Mouse (Mus musculus) gastrocnemius, postnatal 25 days (tissue): ENCODE data around the gene Csk. TPM values are rescaled to one million over a fixed set of nuclear protein-coding genes. Genes with fewer than 3 reads are reported as not detected.
A peak's percentile ranks its signal among the peaks of the same experiment; 100 is the strongest.

Experiments
- DNase-seq: peaks from one replicate; pipeline ENCODE4 v3.0.0; 2022
- long read RNA-seq, 2 experiments: library from polyadenylated mRNA; stranded (forward); transcript quantifications; one replicate each; pipeline ENCODE4 v2.0.0; 2021
- total RNA-seq, 2 experiments: library from RNA; stranded (reverse); gene quantifications; 1 replicate in 1 of 2; 2 replicates in 1 of 2; pipeline ENCODE4 v1.2.3; 2021

Gene Csk
- total RNA-seq, result 10 to 100 TPM in 1 of 2 experiments, 1 to 10 TPM in 1; 8.4 to 13.0 TPM
- long read RNA-seq, experiment 1, partial matches to known transcripts, result 2 of 6 reads
- long read RNA-seq, experiment 1, other reads (novel, unspliced or antisense), result 3 of 6 reads
- long read RNA-seq, experiment 2, partial matches to known transcripts, result 5 of 5 reads
- long read RNA-seq, experiment 2, other reads (novel, unspliced or antisense), result 0 of 5 reads

DNA sequence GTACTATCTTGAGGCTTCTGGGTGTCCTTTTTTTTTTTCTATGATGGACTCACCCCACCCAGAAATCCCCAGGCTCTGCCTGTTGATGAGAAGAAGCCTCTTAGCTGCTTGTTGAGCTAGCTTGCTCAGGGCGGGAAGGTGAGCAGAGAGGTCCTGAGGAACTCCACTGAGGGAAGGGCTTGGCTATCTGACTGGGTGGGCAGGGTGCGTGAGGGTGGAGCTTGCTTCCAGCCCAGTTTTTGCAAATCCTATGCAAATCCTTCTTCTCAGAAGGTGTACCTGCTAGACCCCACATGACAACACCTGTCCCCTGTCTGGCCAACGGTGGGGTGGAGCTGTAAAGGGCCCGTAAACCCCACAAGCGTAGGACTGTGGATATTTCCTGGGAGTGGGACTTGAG, at the start of gene Csk:
Gene Csk (minus strand): TSS at position 349 of the 400 bp plus-strand sequence.
- DNase-seq, result no peak

GRCm38 (mm10) chr9:57698466-57699150, 45.2 kb upstream of the Csk start:
- no peak for DNase-seq

GRCm38 (mm10) chr9:57697380-57697779, 43.9 kb upstream of the Csk start:
- no peak for DNase-seq

DNA sequence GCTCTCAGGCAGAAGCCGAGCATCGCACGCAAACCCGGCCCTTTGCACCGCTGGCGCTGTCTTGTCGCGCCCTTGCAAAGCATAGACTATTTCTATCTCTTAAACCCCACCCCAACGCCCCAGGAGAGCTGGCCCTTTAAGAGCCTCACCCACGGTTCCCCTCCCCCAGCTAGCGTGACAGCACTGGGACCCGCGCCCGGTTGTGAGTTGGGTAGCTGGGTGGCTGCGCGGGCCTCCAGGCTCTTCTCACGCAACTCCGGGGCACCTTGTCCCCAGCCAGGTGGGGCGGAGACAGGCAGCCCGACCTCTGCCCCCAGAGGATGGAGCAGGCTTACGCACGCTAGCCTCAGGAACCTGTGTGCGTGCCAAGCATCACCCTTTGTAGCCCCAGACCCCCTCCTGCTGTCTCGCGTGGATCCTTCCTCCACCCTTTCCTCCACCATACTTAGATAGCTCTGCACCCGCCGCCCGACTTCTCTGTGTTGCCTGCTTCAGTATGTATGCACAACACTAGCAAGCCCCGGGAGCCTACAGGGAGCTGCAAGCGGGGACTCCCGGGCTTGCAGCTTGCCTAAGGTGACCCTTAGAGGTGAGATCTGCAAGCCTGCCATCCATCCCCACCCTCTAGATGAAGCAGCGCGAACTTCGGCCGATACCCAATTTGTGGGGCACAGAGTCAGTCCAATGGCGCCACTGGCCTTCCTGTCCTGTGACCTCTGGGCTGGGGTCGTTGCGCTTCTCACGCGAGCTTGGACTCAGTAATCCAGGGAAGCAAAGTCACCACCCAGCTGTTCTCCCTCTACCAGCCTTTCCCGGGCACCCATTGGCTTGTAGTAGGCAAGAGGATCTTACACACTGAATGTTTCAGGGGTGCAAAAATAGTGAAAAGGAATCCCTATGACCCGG, 43.2 kb upstream of the Csk start:
- peak; percentile 59 for DNase-seq

DNA sequence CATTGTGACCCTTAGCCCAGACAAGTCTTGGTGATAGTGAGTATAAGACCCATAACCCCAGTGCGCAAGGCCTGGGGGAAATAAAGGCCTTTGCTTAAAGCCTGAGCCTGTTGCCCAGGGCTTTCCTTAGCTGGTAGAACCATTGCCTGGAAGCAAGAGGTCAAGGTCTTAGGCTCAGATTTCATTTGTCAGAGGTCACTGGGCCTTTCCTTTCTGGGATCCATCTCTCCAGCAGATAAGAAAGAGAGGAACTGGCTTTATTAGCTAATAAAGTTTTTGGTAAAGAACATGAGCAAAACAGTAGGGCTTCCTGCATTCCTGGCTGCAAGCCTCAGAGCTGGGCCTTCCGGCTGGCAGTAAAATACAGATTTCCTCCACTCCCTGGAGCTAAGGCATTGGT, 40.7 kb upstream of the Csk start:
- no peak for DNase-seq

GRCm38 (mm10) chr9:57688606-57689005, 35.2 kb upstream of the Csk start:
- DNase-seq, result no peak

DNA sequence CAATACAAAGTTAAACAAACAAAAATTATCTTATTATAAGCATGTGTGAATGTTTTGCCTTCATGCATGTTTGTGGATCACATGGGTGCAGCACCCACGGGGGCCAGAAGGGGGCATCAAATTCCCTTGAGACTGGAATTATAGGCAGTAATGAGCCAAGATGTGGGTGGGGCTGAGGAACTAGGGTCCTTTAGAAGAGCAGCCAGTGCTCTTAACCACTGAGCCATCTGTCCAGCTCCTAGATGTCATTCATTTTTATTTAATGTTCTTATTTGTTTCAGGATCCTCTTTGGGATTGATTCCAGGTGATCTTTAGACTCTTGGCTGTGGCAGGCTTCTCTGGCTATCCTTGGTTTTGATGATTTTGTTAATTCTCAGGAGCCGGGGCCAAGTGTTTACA, 34.7 kb upstream of the Csk start:
- DNase-seq, result no peak

GRCm38 (mm10) chr9:57687751-57688150, 34.3 kb upstream of the Csk start, which contains the start of gene Cyp1a1:
Cyp1a1 (plus strand) TSS chr9:57687928.
- no peak for DNase-seq

GRCm38 (mm10) chr9:57686011-57686410, 32.6 kb upstream of the Csk start:
- no peak for DNase-seq

DNA sequence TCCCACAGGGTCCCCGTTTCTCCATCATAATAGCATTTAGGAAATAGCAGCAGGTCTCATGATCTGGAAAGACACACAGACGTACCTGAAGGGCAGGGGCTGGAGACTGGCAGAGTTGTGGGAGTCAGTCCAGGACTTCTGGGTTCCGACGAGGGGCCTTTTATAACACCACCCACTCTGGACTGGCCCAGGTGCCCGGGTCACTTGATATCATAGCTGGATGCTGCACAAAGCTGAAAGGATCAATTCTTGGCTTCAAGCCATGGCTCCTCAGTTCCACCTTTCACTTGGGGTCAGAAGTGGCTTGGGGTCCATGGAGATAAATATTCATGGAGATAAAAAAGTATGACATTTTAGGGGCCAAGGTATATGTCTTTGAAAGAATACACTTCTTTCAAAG, 30.1 kb upstream of the Csk start, which contains the start of gene Cyp1a2:
Gene Cyp1a2 (minus strand): TSS at position 184 of the 400 bp plus-strand sequence.
- DNase-seq, result no peak

- no peak for DNase-seq
These were observed 28.0 kb upstream of the Csk start for GRCm38 (mm10) chr9:57681411-57681810.

DNA sequence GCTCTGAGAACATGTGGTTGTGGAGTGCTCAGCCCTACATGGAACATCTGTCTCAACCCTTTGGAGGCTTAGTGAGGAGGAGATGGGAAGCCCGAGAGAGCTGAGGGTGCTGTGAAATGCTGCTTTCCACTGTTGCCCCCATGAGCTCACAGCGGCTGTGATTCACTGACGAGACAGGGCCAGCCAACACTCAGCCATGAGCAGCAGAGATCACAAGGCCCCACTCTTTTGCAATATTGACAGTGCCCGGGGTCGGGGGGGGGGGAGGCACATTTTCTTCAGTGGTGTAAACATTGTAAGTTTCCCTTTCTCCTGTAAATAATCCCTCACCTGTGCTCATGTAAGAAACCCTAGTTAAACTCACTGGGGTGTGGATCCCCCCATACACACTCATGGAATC, 18.1 kb upstream of the Csk start:
- no peak for DNase-seq

GRCm38 (mm10) chr9:57671037-57671436, 17.6 kb upstream of the Csk start:
- DNase-seq, result no peak

DNA sequence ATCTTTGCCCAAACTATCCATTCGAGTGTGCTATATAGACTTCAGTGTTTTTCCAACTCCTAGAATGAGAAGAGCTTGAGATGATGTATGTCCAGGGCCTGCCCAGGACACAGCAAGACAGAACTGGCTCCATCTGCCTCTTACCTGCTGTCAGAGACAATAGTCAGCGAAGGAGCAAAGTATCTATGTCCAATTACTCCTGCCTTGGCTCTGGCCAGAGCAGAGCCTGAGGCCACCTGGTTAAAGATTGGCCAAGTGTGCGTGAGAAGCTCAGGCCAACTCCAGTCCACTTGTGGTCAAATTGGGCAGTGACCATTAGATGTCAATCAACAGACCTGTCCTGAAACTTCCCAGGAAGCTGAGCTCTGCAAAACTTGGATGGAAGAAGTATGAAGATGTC, 16.1 kb upstream of the Csk start:
- no peak for DNase-seq

GRCm38 (mm10) chr9:57668277-57668676, 14.8 kb upstream of the Csk start:
- DNase-seq, result no peak

DNA sequence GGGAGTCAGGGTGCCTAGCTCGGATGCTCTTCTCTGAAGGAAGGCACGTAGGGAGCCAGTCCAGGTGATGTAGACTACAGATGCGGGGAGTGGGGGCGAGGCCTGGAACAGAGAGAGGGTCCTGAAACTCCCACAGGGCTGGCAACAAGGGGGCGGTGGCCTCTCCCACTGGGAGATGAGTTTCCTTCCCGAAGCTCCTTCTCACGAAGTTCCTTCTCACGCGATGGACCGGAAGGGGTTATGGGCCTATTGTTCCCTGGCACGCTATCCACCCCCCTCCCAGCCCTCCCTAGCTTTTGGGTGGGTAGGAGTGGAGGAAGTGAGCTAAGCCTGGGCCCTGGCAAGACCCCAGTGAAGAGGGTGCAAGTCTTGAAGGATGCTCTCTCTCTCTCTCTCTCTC, 14.4 kb upstream of the Csk start:
- DNase-seq, result no peak

DNA sequence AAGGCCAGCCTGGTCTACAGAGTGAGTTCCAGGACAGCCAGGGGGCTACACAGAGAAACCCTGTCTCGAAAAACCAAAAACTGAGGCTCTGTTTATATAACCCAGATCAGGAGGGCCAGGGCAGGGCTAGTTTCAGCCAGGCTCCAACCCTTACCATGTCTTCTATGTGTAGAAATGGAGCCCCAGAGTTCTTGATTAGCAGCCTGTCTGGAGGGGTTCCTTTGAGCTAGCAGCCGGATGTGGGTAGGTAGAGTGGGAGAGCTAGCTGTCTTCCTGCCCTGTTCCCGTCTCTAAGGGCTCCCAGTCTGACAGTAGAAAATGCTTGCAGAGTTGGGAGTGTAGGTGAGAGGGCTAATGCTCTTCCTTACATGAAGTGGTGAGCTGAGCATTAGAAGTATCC, 13.7 kb upstream of the Csk start:
- no peak for DNase-seq

GRCm38 (mm10) chr9:57666536-57666935, 13.1 kb upstream of the Csk start:
- DNase-seq, result no peak

GRCm38 (mm10) chr9:57664616-57665015, 11.2 kb upstream of the Csk start:
- DNase-seq, result no peak

GRCm38 (mm10) chr9:57661552-57661951, 8.1 kb upstream of the Csk start:
- no peak for DNase-seq

DNA sequence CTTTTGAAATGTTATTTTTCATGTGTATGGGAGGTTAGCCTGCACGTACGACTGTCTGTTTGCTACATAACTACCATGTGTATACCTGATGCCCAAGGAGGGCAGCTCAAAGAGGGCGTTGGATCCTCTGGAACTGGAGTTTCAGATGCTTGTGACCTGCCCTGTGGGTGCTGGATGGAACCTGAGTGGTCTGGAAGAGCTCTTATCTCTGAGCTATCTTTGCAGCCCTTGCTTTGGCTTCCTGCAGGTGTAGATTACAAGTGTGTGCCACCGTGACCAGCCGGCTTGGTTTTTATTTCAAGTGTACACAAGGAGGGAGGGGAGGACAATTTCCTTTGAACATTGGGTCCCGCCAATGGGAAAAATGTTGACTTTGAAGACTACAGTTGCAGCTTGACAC, 7.1 kb upstream of the Csk start:
- DNase-seq, result no peak

GRCm38 (mm10) chr9:57659774-57660173, 6.3 kb upstream of the Csk start:
- DNase-seq, result peak; percentile 63

- DNase-seq, result no peak
These were observed 5.5 kb upstream of the Csk start for GRCm38 (mm10) chr9:57658970-57659369.
